Mouse (Mus musculus) testis, adult 2 months (tissue): ENCODE data around the gene Ccnjl.

ENCODE experiments used
- CTCF ChIP-seq: fragments of 200-500 bp; IDR thresholded peaks from 2 replicates; pipeline ENCODE4 v1.5.1; 2012; ENCODE audit warnings: low read depth, mild to moderate bottlenecking, inconsistent platforms, low read length, moderate library complexity; ENCODE audit not compliant: control insufficient read depth, insufficient read depth, insufficient replicate concordance
- POLR2A ChIP-seq: fragments of 200-500 bp; IDR thresholded peaks from 2 replicates; pipeline ENCODE4 v1.6.1; 2012; ENCODE audit warnings: low read depth, mild to moderate bottlenecking, inconsistent platforms, low read length, moderate library complexity; ENCODE audit not compliant: control insufficient read depth

- TF ChIP-seq CTCF: no peak
- no peak for TF ChIP-seq POLR2A
Measured at GRCm38 (mm10) chr11:43575376-43576151, 47.0 kb downstream of the Ccnjl start.
